Mouse (Mus musculus) retina, adult 2 months (tissue): ENCODE measurements around the gene Fndc3b.

Experiments used
- DNase-seq: peaks from one replicate; pipeline ENCODE4 v3.0.0-alpha.2; 2012; ENCODE audit warnings: low read depth, low spot score

The Fndc3b gene

GRCm38 (mm10) chr3:27670416-27670815, 40.7 kb downstream of the Fndc3b start:
- no peak for DNase-seq

GRCm38 (mm10) chr3:27667280-27667679, 43.8 kb downstream of the Fndc3b start:
- DNase-seq: no peak

GRCm38 (mm10) chr3:27665338-27665737, 45.8 kb downstream of the Fndc3b start:
- no peak for DNase-seq

DNA sequence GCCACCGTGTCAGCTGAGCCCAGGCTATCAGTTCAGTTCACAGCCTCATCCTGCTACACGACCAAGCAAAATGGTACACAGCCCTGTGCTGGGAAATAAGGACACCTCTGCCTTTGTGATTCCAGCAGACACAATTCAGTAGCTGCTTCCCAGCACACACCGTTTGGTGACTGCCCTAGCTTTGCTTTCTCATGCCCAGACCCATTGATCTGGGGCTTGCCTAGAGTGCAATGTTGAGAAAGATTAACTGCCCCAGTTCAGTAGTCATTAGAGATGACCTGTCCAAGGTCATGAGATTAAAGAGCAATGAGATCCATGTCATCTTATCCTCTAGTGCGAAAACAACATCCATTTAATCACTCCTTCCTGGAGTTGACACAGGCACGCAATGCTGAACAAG, 47.9 kb downstream of the Fndc3b start:
- no peak for DNase-seq

- DNase-seq: no peak
Measured at GRCm38 (mm10) chr3:27658198-27658763, 52.8 kb downstream of the Fndc3b start.

DNA sequence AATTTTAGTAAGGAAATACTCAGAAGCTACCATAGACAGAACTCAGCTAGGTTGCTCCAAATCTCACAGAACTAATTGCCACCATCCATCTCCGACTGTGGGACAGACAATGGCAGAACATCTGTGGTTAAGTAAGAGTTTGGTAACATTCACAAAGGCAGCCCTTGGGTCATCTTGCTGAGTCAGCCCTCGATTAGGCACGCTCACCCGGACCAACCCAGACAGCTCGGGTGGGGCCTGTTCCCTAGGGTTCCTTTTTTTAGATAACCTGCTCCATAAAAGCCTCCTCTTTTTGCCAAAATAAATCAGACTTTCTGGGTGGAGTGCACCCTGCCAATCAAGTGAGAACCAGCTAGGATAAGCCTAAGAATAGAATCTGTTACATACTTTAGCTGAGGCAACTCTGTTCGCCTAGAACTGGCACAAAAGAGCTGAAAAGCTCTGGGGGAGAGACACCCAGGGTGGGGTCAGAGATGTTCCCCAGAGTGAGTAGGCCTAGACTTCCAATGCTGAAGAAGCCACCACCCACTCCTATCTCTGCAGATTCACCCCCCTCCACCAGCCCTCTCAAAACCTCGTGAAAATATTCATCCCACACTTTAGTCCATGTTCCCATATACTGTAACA, 54.2 kb downstream of the Fndc3b start:
- DNase-seq: no peak

GRCm38 (mm10) chr3:27655673-27656072, 55.4 kb downstream of the Fndc3b start:
- no peak for DNase-seq

- DNase-seq: no peak
Measured at GRCm38 (mm10) chr3:27655042-27655441, 56.1 kb downstream of the Fndc3b start.

GRCm38 (mm10) chr3:27652451-27653011, 58.6 kb downstream of the Fndc3b start:
- DNase-seq: no peak

DNA sequence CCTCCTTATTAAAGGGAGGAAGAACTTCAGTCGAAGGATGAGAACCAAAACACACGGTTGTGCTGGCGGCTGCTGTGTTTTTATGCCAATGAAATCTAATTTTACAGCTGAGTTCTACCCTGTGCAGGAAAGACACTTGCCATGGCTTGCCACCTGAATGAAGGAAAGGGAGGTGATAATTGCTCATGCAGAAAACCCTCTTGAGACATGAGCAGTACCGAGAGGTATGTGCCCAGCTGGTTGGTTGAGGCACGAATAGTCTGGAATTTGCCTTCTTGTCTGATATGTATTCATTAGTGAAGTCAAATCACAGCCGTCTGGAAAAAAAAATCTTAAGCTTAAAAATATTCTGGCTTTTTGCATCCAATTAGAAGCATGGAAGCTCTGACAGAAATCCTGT, 59.4 kb downstream of the Fndc3b start:
- DNase-seq: no peak

- DNase-seq: no peak
Measured at GRCm38 (mm10) chr3:27650083-27650482, 61.0 kb downstream of the Fndc3b start.

- no peak for DNase-seq
Measured at GRCm38 (mm10) chr3:27649316-27649715, 61.8 kb downstream of the Fndc3b start.

DNA sequence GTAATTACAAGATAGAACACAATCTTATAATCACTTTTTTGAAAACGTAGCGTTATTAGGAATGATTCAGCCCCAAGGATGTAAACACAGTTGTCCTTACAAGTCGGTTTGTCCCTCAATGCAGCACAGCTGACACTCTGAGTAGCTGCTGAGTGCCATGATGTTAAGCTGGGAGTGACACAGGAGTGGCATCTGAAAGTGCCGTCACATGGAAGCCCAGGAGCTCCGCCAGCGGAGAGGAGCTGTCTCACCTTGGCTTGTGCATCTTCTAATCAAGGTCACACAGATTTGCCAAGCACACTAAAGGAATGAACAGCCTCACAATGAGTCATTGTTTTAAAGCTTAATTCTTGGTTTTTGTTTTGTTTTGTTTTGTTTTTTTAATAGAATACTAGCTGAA, 68.7 kb downstream of the Fndc3b start:
- DNase-seq: no peak

GRCm38 (mm10) chr3:27639701-27640100, 71.4 kb downstream of the Fndc3b start:
- no peak for DNase-seq

- no peak for DNase-seq
Measured at GRCm38 (mm10) chr3:27637046-27637661, 74.0 kb downstream of the Fndc3b start.

DNA sequence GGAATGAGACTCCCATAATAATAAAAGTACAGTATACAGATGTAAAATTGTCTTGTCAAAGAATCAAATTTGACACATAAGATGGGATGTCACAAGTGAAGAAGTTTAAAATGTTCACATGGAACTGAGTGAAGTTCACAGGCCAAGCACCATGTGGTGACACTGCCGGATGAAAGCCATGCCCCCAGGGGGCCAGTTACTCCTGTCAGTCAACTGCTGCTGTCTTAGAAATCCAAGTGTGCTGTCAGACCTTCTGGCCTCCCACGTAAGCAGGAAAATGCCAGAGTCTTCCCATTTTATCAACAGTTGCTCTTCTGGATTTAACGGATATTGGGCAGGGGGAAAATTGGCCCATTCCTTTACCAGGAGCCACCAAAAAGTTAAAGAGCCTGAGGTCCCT, 75.3 kb downstream of the Fndc3b start:
- DNase-seq: no peak

- DNase-seq: no peak
Measured at GRCm38 (mm10) chr3:27632880-27633279, 78.2 kb downstream of the Fndc3b start.

- no peak for DNase-seq
Measured at GRCm38 (mm10) chr3:27631112-27631511, 80.0 kb downstream of the Fndc3b start.

- no peak for DNase-seq
Measured at GRCm38 (mm10) chr3:27629716-27630115, 81.4 kb downstream of the Fndc3b start.

DNA sequence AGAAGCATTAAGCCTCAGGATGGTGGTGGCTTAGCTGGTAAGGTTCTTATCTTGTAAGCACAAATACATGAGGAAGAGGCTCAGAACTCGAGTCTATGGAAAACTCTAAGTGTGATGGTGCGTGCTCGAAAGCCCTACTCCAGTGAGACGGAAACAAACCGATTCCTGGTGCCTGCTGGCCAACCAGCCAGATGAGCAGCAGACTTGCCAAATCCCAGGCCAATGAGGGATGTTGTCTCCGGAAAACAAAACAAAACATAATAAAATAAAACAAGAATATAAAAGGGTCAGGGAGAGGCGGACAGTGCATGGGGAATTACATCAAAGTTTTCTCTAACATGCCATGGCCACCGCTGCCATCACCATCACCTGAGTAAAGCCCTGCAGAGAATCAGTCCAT, 84.8 kb downstream of the Fndc3b start:
- no peak for DNase-seq

- DNase-seq: no peak
Measured at GRCm38 (mm10) chr3:27625592-27625985, 85.5 kb downstream of the Fndc3b start.

- no peak for DNase-seq
Measured at GRCm38 (mm10) chr3:27624974-27625591, 86.0 kb downstream of the Fndc3b start.

DNA sequence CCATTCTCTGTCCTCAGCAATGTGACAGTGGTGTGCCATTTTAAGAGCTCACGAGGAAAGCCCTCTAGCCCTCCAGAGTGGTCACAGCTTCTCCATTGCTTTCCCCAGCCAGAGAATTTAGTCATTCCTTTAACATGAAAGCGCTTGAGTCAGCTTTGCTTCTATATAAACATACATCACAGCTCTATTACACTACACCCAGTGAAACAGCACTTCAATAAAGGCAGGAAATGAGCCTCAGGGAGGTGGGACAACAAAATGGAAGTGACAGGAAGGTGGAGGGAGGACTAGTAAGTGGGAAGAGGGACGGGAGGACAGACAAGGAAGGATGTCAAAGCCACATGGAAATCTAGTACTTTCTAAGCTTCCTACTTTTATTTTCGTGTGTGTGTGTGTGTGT, 88.7 kb downstream of the Fndc3b start:
- DNase-seq: no peak
